Mouse (Mus musculus): ENCODE data around the gene Rec114. TPM values are rescaled to one million over a fixed set of nuclear protein-coding genes. Genes with fewer than 3 reads are reported as not detected.

The Rec114 gene
- polyA plus RNA-seq, 1 experiment from 2014 or later: 0.79 TPM

- WGBS: 57% methylated on average over 12 of the region's 12 CpGs
- DNase-seq (ENCODE audit: low spot score) (no peak), ATAC-seq (ENCODE audit: low FRiP score, low TSS enrichment) (no peak)
- H3K27me3 ChIP-seq (ENCODE audit: control insufficient read depth, insufficient read depth, low read length): no peaks in the 10 kb centered on the region; the same call in 1 of the 2 replicates
- TF ChIP-seq EP300 (optimal IDR thresholded peaks at IDR 0.05): no peak
- peak; percentile 35 for TF ChIP-seq CTCF (IDR thresholded peaks at IDR 0.05; ENCODE audit: low read depth)
- H3K9me3 ChIP-seq (ENCODE audit: control insufficient read depth, low read length): no peaks in the 10 kb centered on the region
- no peaks in the 10 kb centered on the region for H3K36me3 ChIP-seq (ENCODE audit: control insufficient read depth, insufficient read depth, low read length)
- no peak overlapping the region for H3K4me3 ChIP-seq (ENCODE audit: low read depth, low read length)
- no peak overlapping the region for H3K27ac ChIP-seq (replicated peaks)
- H3K9ac ChIP-seq (ENCODE audit: low read length): no peak overlapping the region
- H3K4me1 ChIP-seq (replicated peaks; ENCODE audit: control insufficient read depth, insufficient read depth): no peaks in the 10 kb centered on the region
- H3K4me2 ChIP-seq (replicated peaks; ENCODE audit: low read depth): no peak overlapping the region
These were observed 12.8 kb upstream of the Rec114 start for GRCm38 (mm10) chr9:58756371-58757132.

- no peaks in the 10 kb centered on the region for H3K36me3 ChIP-seq (ENCODE audit: control insufficient read depth, insufficient read depth, low read length)
- no peak overlapping the region for H3K9ac ChIP-seq (ENCODE audit: low read length)
- no peaks in the 10 kb centered on the region for H3K4me1 ChIP-seq (replicated peaks; ENCODE audit: control insufficient read depth, insufficient read depth)
- H3K27ac ChIP-seq (replicated peaks): no peak overlapping the region
- H3K4me2 ChIP-seq (replicated peaks; ENCODE audit: low read depth): no peak overlapping the region
- H3K4me3 ChIP-seq (ENCODE audit: low read depth, low read length): no peak overlapping the region
- DNase-seq (ENCODE audit: low spot score): no peak
- no peak for ATAC-seq (ENCODE audit: low FRiP score, low TSS enrichment)
- H3K27me3 ChIP-seq (ENCODE audit: control insufficient read depth, insufficient read depth, low read length): no peaks in the 10 kb centered on the region; the same call in 1 of the 2 replicates
- H3K9me3 ChIP-seq (ENCODE audit: control insufficient read depth, low read length): no peaks in the 10 kb centered on the region
- WGBS: 52% methylated on average over 1 of the region's 1 CpGs
- no peak for TF ChIP-seq EP300 (optimal IDR thresholded peaks at IDR 0.05)
These were observed 9.8 kb upstream of the Rec114 start for GRCm38 (mm10) chr9:58753606-58754005.

GRCm38 (mm10) chr9:58748142-58748541, 4.4 kb upstream of the Rec114 start:
- Histone ChIP-seq H3K4me3 (ENCODE audit: low read depth, low read length) (no peak overlapping the region), H3K36me3 (ENCODE audit: control insufficient read depth, insufficient read depth, low read length) (no peaks in the 10 kb centered on the region), H3K9me3 (ENCODE audit: control insufficient read depth, low read length) (no peaks in the 10 kb centered on the region), H3K4me1 (replicated peaks; ENCODE audit: control insufficient read depth, insufficient read depth) (no peaks in the 10 kb centered on the region), H3K4me2 (replicated peaks; ENCODE audit: low read depth) (no peak overlapping the region), H3K9ac (ENCODE audit: low read length) (no peak overlapping the region), H3K27ac (replicated peaks) (no peak overlapping the region), H3K27me3 (ENCODE audit: control insufficient read depth, insufficient read depth, low read length) (no peaks in the 10 kb centered on the region)
- ATAC-seq (ENCODE audit: low FRiP score, low TSS enrichment) (no peak), DNase-seq (ENCODE audit: low spot score) (no peak)
- 40% methylated on average over 4 of the region's 4 CpGs for WGBS
- TF ChIP-seq EP300 (optimal IDR thresholded peaks at IDR 0.05) (no peak), CTCF (IDR thresholded peaks at IDR 0.05; ENCODE audit: low read depth) (no peak)

- ATAC-seq (ENCODE audit: low FRiP score, low TSS enrichment): no peak
- WGBS: 53% methylated on average over 6 of the region's 6 CpGs
These were observed 3.6 kb upstream of the Rec114 start for GRCm38 (mm10) chr9:58747328-58747755.

GRCm38 (mm10) chr9:58742692-58743091, 1.1 kb downstream of the Rec114 start:
- Histone ChIP-seq H3K4me2 (replicated peaks; ENCODE audit: low read depth) (no peak overlapping the region), H3K27me3 (ENCODE audit: control insufficient read depth, insufficient read depth, low read length) (no peaks in the 10 kb centered on the region), H3K9ac (ENCODE audit: low read length) (no peak overlapping the region), H3K4me3 (ENCODE audit: low read depth, low read length) (no peak overlapping the region), H3K36me3 (ENCODE audit: control insufficient read depth, insufficient read depth, low read length) (no peaks in the 10 kb centered on the region), H3K27ac (replicated peaks) (no peak overlapping the region), H3K9me3 (ENCODE audit: control insufficient read depth, low read length) (no peaks in the 10 kb centered on the region), H3K4me1 (replicated peaks; ENCODE audit: control insufficient read depth, insufficient read depth) (no peaks in the 10 kb centered on the region)
- no peak for TF ChIP-seq CTCF (IDR thresholded peaks at IDR 0.05; ENCODE audit: low read depth)
- TF ChIP-seq EP300 (optimal IDR thresholded peaks at IDR 0.05): no peak
- DNase-seq (ENCODE audit: low spot score): no peak
- ATAC-seq (ENCODE audit: low FRiP score, low TSS enrichment): no peak
- WGBS: 96% methylated on average over 2 of the region's 2 CpGs

More at GRCm38 (mm10) chr9:58747328-58747755, 3.6 kb upstream of the Rec114 start:
- no peaks in the 10 kb centered on the region for H3K9me3 ChIP-seq (ENCODE audit: control insufficient read depth, low read length)
- H3K27me3 ChIP-seq (ENCODE audit: control insufficient read depth, insufficient read depth, low read length): no peaks in the 10 kb centered on the region
- no peaks in the 10 kb centered on the region for H3K36me3 ChIP-seq (ENCODE audit: control insufficient read depth, insufficient read depth, low read length)
- no peak overlapping the region for H3K4me2 ChIP-seq (replicated peaks; ENCODE audit: low read depth)
- no peak overlapping the region for H3K4me3 ChIP-seq (ENCODE audit: low read depth, low read length)
- TF ChIP-seq CTCF (IDR thresholded peaks at IDR 0.05; ENCODE audit: low read depth) (no peak), EP300 (optimal IDR thresholded peaks at IDR 0.05) (no peak)
- H3K9ac ChIP-seq (ENCODE audit: low read length): no peak overlapping the region
- H3K4me1 ChIP-seq (replicated peaks; ENCODE audit: control insufficient read depth, insufficient read depth): no peaks in the 10 kb centered on the region
- H3K27ac ChIP-seq (replicated peaks): no peak overlapping the region
- DNase-seq (ENCODE audit: low spot score): no peak

- no peak overlapping the region for H3K4me2 ChIP-seq (replicated peaks; ENCODE audit: low read depth)
- 79% methylated on average over 20 of the region's 20 CpGs for WGBS
- H3K36me3 ChIP-seq (ENCODE audit: control insufficient read depth, insufficient read depth, low read length): no peaks in the 10 kb centered on the region
- DNase-seq (ENCODE audit: low spot score): no peak
- H3K4me1 ChIP-seq (replicated peaks; ENCODE audit: control insufficient read depth, insufficient read depth): no peaks in the 10 kb centered on the region
- H3K4me3 ChIP-seq (ENCODE audit: low read depth, low read length): no peak overlapping the region
- no peak for ATAC-seq (ENCODE audit: low FRiP score, low TSS enrichment)
- no peaks in the 10 kb centered on the region for H3K9me3 ChIP-seq (ENCODE audit: control insufficient read depth, low read length)
- no peak for TF ChIP-seq EP300 (optimal IDR thresholded peaks at IDR 0.05)
- TF ChIP-seq CTCF (IDR thresholded peaks at IDR 0.05; ENCODE audit: low read depth): no peak
- no peak overlapping the region for H3K27ac ChIP-seq (replicated peaks)
- no peaks in the 10 kb centered on the region for H3K27me3 ChIP-seq (ENCODE audit: control insufficient read depth, insufficient read depth, low read length)
- no peak overlapping the region for H3K9ac ChIP-seq (ENCODE audit: low read length)
These were observed 2.4 kb downstream of the Rec114 start for GRCm38 (mm10) chr9:58741369-58741768.
